Comparison of ENCODE assay signal across 10 mouse cellular contexts in the genomic region with DNA sequence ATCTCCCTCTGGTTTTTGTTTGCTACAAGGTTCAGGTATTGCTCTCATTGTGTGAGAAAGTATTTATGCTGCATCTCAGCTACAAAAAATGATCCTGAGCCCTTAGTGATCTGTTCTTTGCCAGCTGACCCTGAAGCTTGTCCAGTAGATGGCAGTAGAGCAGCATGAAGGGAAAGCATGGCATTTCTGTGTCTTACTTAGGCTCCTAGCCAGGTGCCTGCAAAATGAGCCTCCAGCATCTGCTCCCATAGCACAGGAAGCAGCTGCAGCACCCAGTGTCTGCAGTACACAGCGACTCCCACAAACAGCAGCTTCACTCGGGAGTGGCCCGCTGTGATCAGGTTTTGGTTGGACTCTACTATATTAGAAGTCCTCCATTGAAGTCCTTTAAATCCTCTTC. TPM values are rescaled to one million over a fixed set of nuclear protein-coding genes. Genes with fewer than 3 reads are reported as not detected.
A peak's percentile ranks its signal among the peaks of the same experiment; 100 is the strongest.
DNase-seq lines count a peak whose midpoint lies in the region; ATAC-seq and TF ChIP-seq lines count a peak whose summit lies in the region.
"Not testable (repeated sequence)": the region's sequence is repeated elsewhere in the genome, so short reads cannot be mapped to it uniquely, and the experiment has no call there.
"Had no signal": no experiment of that assay in that cellular context is flagged by ENCODE, and none has a peak within 500 bp of the region (broad histone marks: within the 10 kb centered on the region; RNA-seq: fewer than 3 reads in every experiment).

No protein-coding gene starts in this region.

- DNase-seq in CH12.LX (ENCODE audit: extremely low read depth), result peak; percentile 60
- DNase-seq in heart, postnatal 10 days, result peak; percentile 80 to 86
- peak; percentile 80 to 84 for DNase-seq in kidney, postnatal 36 days
- DNase-seq in liver, postnatal 0 days, result peak; percentile 59

- not testable (repeated sequence) for H3K4me3 ChIP-seq in CH12.LX (replicated peaks in 1 of 3; ENCODE audit: low read depth in 2 of 3, low read length in 2 of 3, poor library complexity in 1 of 3); forebrain, embryonic 13.5 days; liver, postnatal 0 days (ENCODE audit: low read depth, low read length); neural tube, embryonic 12.5 days; stomach, embryonic 15.5 days (replicated peaks)

- not testable (repeated sequence) for H3K9ac ChIP-seq in CH12.LX (ENCODE audit: insufficient read depth, low read depth); forebrain, embryonic 13.5 days; liver, postnatal 0 days (replicated peaks); neural tube, embryonic 12.5 days; stomach, embryonic 15.5 days

- not testable (repeated sequence) for H3K9me3 ChIP-seq in CH12.LX (replicated peaks; ENCODE audit: low read length); forebrain, embryonic 13.5 days (replicated peaks); liver, postnatal 0 days (ENCODE audit: low read length); neural tube, embryonic 12.5 days; stomach, embryonic 15.5 days

- intact Hi-C loops in heart, postnatal 10 days (cut with DNase I), result loop anchor here (2.0 to 5.0 kb wide), 3 partner anchors 48 to 478 kb away; no protein-coding TSS in a partner anchor

- not testable (repeated sequence) for TF ChIP-seq EP300 in CH12.LX (IDR thresholded peaks at IDR 0.05; ENCODE audit: low read length); liver, postnatal 0 days (IDR thresholded peaks at IDR 0.05; ENCODE audit: low read depth)

- WGBS in forebrain, embryonic 13.5 days, result 0% methylated on average over 3 of the region's 3 CpGs
- WGBS in liver, postnatal 0 days (ENCODE audit: insufficient replicate concordance), result 0% methylated on average over 3 of the region's 3 CpGs
- WGBS in neural tube, embryonic 12.5 days, result 1% methylated on average over 3 of the region's 3 CpGs
- under 1% methylated on average over 3 of the region's 3 CpGs for WGBS in stomach, embryonic 15.5 days

- not testable (repeated sequence) for TF ChIP-seq CTCF in CH12.LX (conservative IDR thresholded peaks at IDR 0.05 in 1 of 2, IDR thresholded peaks at IDR 0.05 in 1 of 2; ENCODE audit: low read depth in 2 of 2, low read length in 2 of 2)
- TF ChIP-seq CTCF in liver, postnatal 0 days (IDR thresholded peaks at IDR 0.05; ENCODE audit: low read depth), result peak; percentile 76

- not testable (repeated sequence) for H3K4me2 ChIP-seq in CH12.LX (ENCODE audit: insufficient read depth, low read depth, poor library complexity, severe bottlenecking); forebrain, embryonic 13.5 days; liver, postnatal 0 days (ENCODE audit: low read depth, low read length); neural tube, embryonic 12.5 days (replicated peaks); stomach, embryonic 15.5 days

- TF ChIP-seq RAD21 in CH12.LX (IDR thresholded peaks at IDR 0.05; ENCODE audit: low read depth, low read length), result not testable (repeated sequence)

- not testable (repeated sequence) for H3K27ac ChIP-seq in CH12.LX (ENCODE audit: insufficient read depth, low read depth); forebrain, embryonic 13.5 days; liver, postnatal 0 days (ENCODE audit: low read depth); neural tube, embryonic 12.5 days; stomach, embryonic 15.5 days

- not testable (repeated sequence) for H3K36me3 ChIP-seq in CH12.LX (replicated peaks in 1 of 2; ENCODE audit: control insufficient read depth in 1 of 2, insufficient read depth in 1 of 2, low read length in 1 of 2); forebrain, embryonic 13.5 days (ENCODE audit: poor library complexity, severe bottlenecking); liver, postnatal 0 days (replicated peaks; ENCODE audit: insufficient read depth, low read length); neural tube, embryonic 12.5 days; stomach, embryonic 15.5 days

- H3K27me3 ChIP-seq in CH12.LX (replicated peaks); forebrain, embryonic 13.5 days; liver, postnatal 0 days (ENCODE audit: insufficient read depth, low read length); neural tube, embryonic 12.5 days (replicated peaks); stomach, embryonic 15.5 days (replicated peaks): not testable (repeated sequence)

- 0 out of 2 replicates have a peak, but pooled peaks have one; percentile 15 for ATAC-seq in cerebellum, adult (ENCODE audit: insufficient number of reproducible peaks, low FRiP score, low TSS enrichment)
- peak; percentile 75; the same call in 1 of the 2 replicates for ATAC-seq in forebrain, embryonic 13.5 days
- not testable (repeated sequence) for ATAC-seq in liver, postnatal 0 days
- ATAC-seq in neural tube, embryonic 12.5 days (ENCODE audit: low FRiP score, low read depth), result peak; percentile 58
- ATAC-seq in stomach, embryonic 15.5 days (ENCODE audit: insufficient read depth, low FRiP score, low read depth), result 0 out of 2 replicates have a peak, but pooled peaks have one; percentile 43

- not testable (repeated sequence) for H3K79me2 ChIP-seq in CH12.LX (replicated peaks; ENCODE audit: control insufficient read depth, extremely low read depth, insufficient read depth, poor library complexity, severe bottlenecking)

- TF ChIP-seq POLR2A in CH12.LX (IDR thresholded peaks at IDR 0.05; ENCODE audit: low read depth, low read length), result not testable (repeated sequence)

- not testable (repeated sequence) for H3K4me1 ChIP-seq in CH12.LX (ENCODE audit: control insufficient read depth in 1 of 2, insufficient read depth in 2 of 2); forebrain, embryonic 13.5 days; liver, postnatal 0 days (ENCODE audit: insufficient read depth); neural tube, embryonic 12.5 days; stomach, embryonic 15.5 days

- dilution Hi-C loops in CH12.LX (cut with MboI; ENCODE audit: extremely low pct_ligation_motif_present, extremely low pct_unique_long_range_greater_than_20kb, low sequenced_read_pairs), result not testable (repeated sequence)

- in situ Hi-C loops in CH12.LX (cut with MboI; ENCODE audit: low pct_ligation_motif_present, low pct_unique_long_range_greater_than_20kb, low sequenced_read_pairs), result not testable (repeated sequence)

RNA-seq across cellular contexts. Expression of a gene that starts 17.1 kb away (rescaled TPM):
- total RNA-seq in CH12.LX (2012; rRNA removed) (16.7 and 21.4 TPM in 2 replicates), CH12.LX (2014; rRNA removed) (0.43 and 0.78 TPM in 2 replicates)
- polyA plus RNA-seq in CH12.LX (2012; ENCODE audit: insufficient read length, low read depth), result 0.66 and 1.5 TPM in 2 replicates
- polyA plus RNA-seq in forebrain, embryonic 13.5 days (2015; fragmentation: Nextera tagmentation; extraction: Ambion mirVana), result not detected in 2 replicates
- not detected for total RNA-seq in heart, postnatal 10 days (2021)
- polyA plus RNA-seq in liver, postnatal 0 days (2015; fragmentation: Nextera tagmentation; extraction: Ambion mirVana), result not detected in 2 replicates
- not detected in 2 replicates for polyA plus RNA-seq in neural tube, embryonic 12.5 days (2016; fragmentation: Nextera tagmentation; extraction: Ambion mirVana)
- polyA plus RNA-seq in stomach, embryonic 15.5 days (2015; fragmentation: Nextera tagmentation; extraction: Ambion mirVana), result not detected in 2 replicates
- total RNA-seq: adrenal gland, postnatal 4 days had no signal
- polyA plus RNA-seq: liver, embryonic 11.5 days had no signal

RNA-seq across cellular contexts. Expression of a gene that starts 22.6 kb away (rescaled TPM):
- total RNA-seq in CH12.LX (2012; rRNA removed) (6.0 and 7.0 TPM in 2 replicates), CH12.LX (2014; rRNA removed) (not detected in 2 replicates)
- polyA plus RNA-seq in CH12.LX (2012; ENCODE audit: insufficient read length, low read depth), result 0.26 TPM in 1 of 2 replicates, not detected in the other
- polyA plus RNA-seq in forebrain, embryonic 13.5 days (2015; fragmentation: Nextera tagmentation; extraction: Ambion mirVana), result not detected in 2 replicates
- total RNA-seq in heart, postnatal 10 days (2021), result not detected
- not detected in 2 replicates for polyA plus RNA-seq in liver, postnatal 0 days (2015; fragmentation: Nextera tagmentation; extraction: Ambion mirVana)
- not detected in 2 replicates for polyA plus RNA-seq in neural tube, embryonic 12.5 days (2016; fragmentation: Nextera tagmentation; extraction: Ambion mirVana)
- not detected in 2 replicates for polyA plus RNA-seq in stomach, embryonic 15.5 days (2015; fragmentation: Nextera tagmentation; extraction: Ambion mirVana)
- total RNA-seq: adrenal gland, postnatal 4 days had no signal

RNA-seq across cellular contexts. Expression of a gene that starts 36.8 kb away (rescaled TPM):
- 10.4 and 12.6 TPM in 2 replicates for total RNA-seq in CH12.LX (2012; rRNA removed)
- total RNA-seq in CH12.LX (2014; rRNA removed), result 11.1 and 12.3 TPM in 2 replicates
- 14.2 and 14.5 TPM in 2 replicates for polyA plus RNA-seq in CH12.LX (2012; ENCODE audit: insufficient read length, low read depth)
- 24.5 and 25.8 TPM in 2 replicates for polyA plus RNA-seq in forebrain, embryonic 13.5 days (2015; fragmentation: Nextera tagmentation; extraction: Ambion mirVana)
- total RNA-seq in heart, postnatal 10 days (2021), result 1 to 10 TPM; 7.8 to 8.0 TPM
- 2.7 and 3.6 TPM in 2 replicates for polyA plus RNA-seq in liver, postnatal 0 days (2015; fragmentation: Nextera tagmentation; extraction: Ambion mirVana)
- polyA plus RNA-seq in neural tube, embryonic 12.5 days (2016; fragmentation: Nextera tagmentation; extraction: Ambion mirVana), result 25.4 and 27.5 TPM in 2 replicates
- 16.4 and 17.3 TPM in 2 replicates for polyA plus RNA-seq in stomach, embryonic 15.5 days (2015; fragmentation: Nextera tagmentation; extraction: Ambion mirVana)

RNA-seq across cellular contexts. Expression of a gene that starts 51.0 kb away (rescaled TPM):
- total RNA-seq in CH12.LX (2012; rRNA removed), result 53.8 and 59.7 TPM in 2 replicates
- total RNA-seq in CH12.LX (2014; rRNA removed), result 22.5 and 25.4 TPM in 2 replicates
- 44.2 and 50.5 TPM in 2 replicates for polyA plus RNA-seq in CH12.LX (2012; ENCODE audit: insufficient read length, low read depth)
- polyA plus RNA-seq in forebrain, embryonic 13.5 days (2015; fragmentation: Nextera tagmentation; extraction: Ambion mirVana), result 92.5 and 97.4 TPM in 2 replicates
- 10 to 100 TPM; 33.4 to 34.7 TPM for total RNA-seq in heart, postnatal 10 days (2021)
- 53.2 and 55.1 TPM in 2 replicates for polyA plus RNA-seq in liver, postnatal 0 days (2015; fragmentation: Nextera tagmentation; extraction: Ambion mirVana)
- 84.2 and 94.0 TPM in 2 replicates for polyA plus RNA-seq in neural tube, embryonic 12.5 days (2016; fragmentation: Nextera tagmentation; extraction: Ambion mirVana)
- polyA plus RNA-seq in stomach, embryonic 15.5 days (2015; fragmentation: Nextera tagmentation; extraction: Ambion mirVana), result 116 and 124 TPM in 2 replicates

RNA-seq across cellular contexts. Expression of a gene that starts 59.4 kb away (rescaled TPM):
- 0.13 and 0.17 TPM in 2 replicates for total RNA-seq in CH12.LX (2012; rRNA removed)
- total RNA-seq in CH12.LX (2014; rRNA removed), result not detected in 2 replicates
- polyA plus RNA-seq in CH12.LX (2012; ENCODE audit: insufficient read length, low read depth), result not detected in 2 replicates
- not detected in 2 replicates for polyA plus RNA-seq in forebrain, embryonic 13.5 days (2015; fragmentation: Nextera tagmentation; extraction: Ambion mirVana)
- not detected for total RNA-seq in heart, postnatal 10 days (2021)
- not detected in 2 replicates for polyA plus RNA-seq in liver, postnatal 0 days (2015; fragmentation: Nextera tagmentation; extraction: Ambion mirVana)
- polyA plus RNA-seq in neural tube, embryonic 12.5 days (2016; fragmentation: Nextera tagmentation; extraction: Ambion mirVana), result not detected in 2 replicates
- polyA plus RNA-seq in stomach, embryonic 15.5 days (2015; fragmentation: Nextera tagmentation; extraction: Ambion mirVana), result not detected in 2 replicates
- total RNA-seq: adrenal gland, postnatal 4 days had no signal
- polyA plus RNA-seq: liver, embryonic 11.5 days had no signal
